Mouse (Mus musculus): ENCODE results near the gene Bank1. TPM values are rescaled to one million over a fixed set of nuclear protein-coding genes. Genes with fewer than 3 reads are reported as not detected.

Gene Bank1
- total and polyA plus RNA-seq, 2 experiments from 2014 or later, result 0.43 to 0.66 TPM

GRCm38 (mm10) chr3:136040041-136040440 is 285.8 kb downstream of the Bank1 start:
- Histone ChIP-seq H3K4me3 (ENCODE audit: low read depth, low read length) (no peak overlapping the region), H3K9me3 (ENCODE audit: low read length) (no peaks in the 10 kb centered on the region), H3K9ac (replicated peaks; ENCODE audit: low read length, poor library complexity, severe bottlenecking) (no peak overlapping the region), H3K4me2 (ENCODE audit: low read depth, low read length, poor library complexity, severe bottlenecking) (no peak overlapping the region), H3K36me3 (ENCODE audit: insufficient read depth, low read length) (no peaks in the 10 kb centered on the region), H3K4me1 (ENCODE audit: insufficient read depth, low read length) (no peaks in the 10 kb centered on the region), H3K27ac (ENCODE audit: low read depth, low read length) (no peak overlapping the region), H3K27me3 (ENCODE audit: insufficient read depth, low read length) (no peaks in the 10 kb centered on the region)
- no peak for TF ChIP-seq CTCF (IDR thresholded peaks at IDR 0.05)
- no peak for DNase-seq (ENCODE audit: low spot score)
- 89% methylated on average over 2 of the region's 2 CpGs for WGBS
- ATAC-seq (ENCODE audit: low FRiP score), result no peak

- H3K4me3 ChIP-seq (ENCODE audit: low read depth, low read length), result no peak overlapping the region
- H3K9ac ChIP-seq (replicated peaks; ENCODE audit: low read length, poor library complexity, severe bottlenecking), result no peak overlapping the region
Observed at GRCm38 (mm10) chr3:136039446-136039845, 286.4 kb downstream of the Bank1 start.

GRCm38 (mm10) chr3:136037254-136037653 is 288.6 kb downstream of the Bank1 start:
- Histone ChIP-seq H3K27ac (ENCODE audit: low read depth, low read length) (no peak overlapping the region), H3K4me3 (ENCODE audit: low read depth, low read length) (no peak overlapping the region), H3K4me1 (ENCODE audit: insufficient read depth, low read length) (no peaks in the 10 kb centered on the region), H3K4me2 (ENCODE audit: low read depth, low read length, poor library complexity, severe bottlenecking) (no peak overlapping the region), H3K27me3 (ENCODE audit: insufficient read depth, low read length) (no peaks in the 10 kb centered on the region), H3K9ac (replicated peaks; ENCODE audit: low read length, poor library complexity, severe bottlenecking) (no peak overlapping the region), H3K9me3 (ENCODE audit: low read length) (no peaks in the 10 kb centered on the region), H3K36me3 (ENCODE audit: insufficient read depth, low read length) (no peaks in the 10 kb centered on the region)
- WGBS, result 50% methylated on average over 3 of the region's 3 CpGs
- no peak for DNase-seq (ENCODE audit: low spot score)
- no peak for ATAC-seq (ENCODE audit: low FRiP score)
- TF ChIP-seq CTCF (IDR thresholded peaks at IDR 0.05), result no peak

More at GRCm38 (mm10) chr3:136039446-136039845, 286.4 kb downstream of the Bank1 start:
- DNase-seq (ENCODE audit: low spot score), result no peak
- TF ChIP-seq CTCF (IDR thresholded peaks at IDR 0.05), result no peak
- Histone ChIP-seq H3K27me3 (ENCODE audit: insufficient read depth, low read length) (no peaks in the 10 kb centered on the region), H3K36me3 (ENCODE audit: insufficient read depth, low read length) (no peaks in the 10 kb centered on the region), H3K9me3 (ENCODE audit: low read length) (no peaks in the 10 kb centered on the region), H3K4me2 (ENCODE audit: low read depth, low read length, poor library complexity, severe bottlenecking) (no peak overlapping the region), H3K27ac (ENCODE audit: low read depth, low read length) (no peak overlapping the region), H3K4me1 (ENCODE audit: insufficient read depth, low read length) (no peaks in the 10 kb centered on the region)
- no peak for ATAC-seq (ENCODE audit: low FRiP score)
- 94% methylated on average over 6 of the region's 6 CpGs for WGBS

GRCm38 (mm10) chr3:136035784-136036183 is 290.1 kb downstream of the Bank1 start:
- 78% methylated on average over 1 of the region's 1 CpGs for WGBS

GRCm38 (mm10) chr3:136024876-136025275 is 301.0 kb downstream of the Bank1 start:
- Histone ChIP-seq H3K27ac (ENCODE audit: low read depth, low read length) (no peak overlapping the region), H3K9ac (replicated peaks; ENCODE audit: low read length, poor library complexity, severe bottlenecking) (no peak overlapping the region), H3K9me3 (ENCODE audit: low read length) (no peaks in the 10 kb centered on the region), H3K4me2 (ENCODE audit: low read depth, low read length, poor library complexity, severe bottlenecking) (no peak overlapping the region), H3K4me3 (ENCODE audit: low read depth, low read length) (no peak overlapping the region), H3K27me3 (ENCODE audit: insufficient read depth, low read length) (no peaks in the 10 kb centered on the region), H3K36me3 (ENCODE audit: insufficient read depth, low read length) (no peaks in the 10 kb centered on the region), H3K4me1 (ENCODE audit: insufficient read depth, low read length) (no peaks in the 10 kb centered on the region)
- ATAC-seq (ENCODE audit: low FRiP score) (no peak), DNase-seq (ENCODE audit: low spot score) (no peak)
- 95% methylated on average over 2 of the region's 2 CpGs for WGBS
- TF ChIP-seq CTCF (IDR thresholded peaks at IDR 0.05), result no peak

More at GRCm38 (mm10) chr3:136035784-136036183, 290.1 kb downstream of the Bank1 start:
- no peak for TF ChIP-seq CTCF (IDR thresholded peaks at IDR 0.05)
- no peaks in the 10 kb centered on the region for H3K4me1 ChIP-seq (ENCODE audit: insufficient read depth, low read length)
- no peak overlapping the region for H3K9ac ChIP-seq (replicated peaks; ENCODE audit: low read length, poor library complexity, severe bottlenecking)
- no peak overlapping the region for H3K4me2 ChIP-seq (ENCODE audit: low read depth, low read length, poor library complexity, severe bottlenecking)
- no peaks in the 10 kb centered on the region for H3K36me3 ChIP-seq (ENCODE audit: insufficient read depth, low read length)
- ATAC-seq (ENCODE audit: low FRiP score) (no peak), DNase-seq (ENCODE audit: low spot score) (no peak)
- H3K27me3 ChIP-seq (ENCODE audit: insufficient read depth, low read length), result no peaks in the 10 kb centered on the region
- H3K9me3 ChIP-seq (ENCODE audit: low read length), result no peaks in the 10 kb centered on the region
- no peak overlapping the region for H3K4me3 ChIP-seq (ENCODE audit: low read depth, low read length)
- no peak overlapping the region for H3K27ac ChIP-seq (ENCODE audit: low read depth, low read length)

- Histone ChIP-seq H3K9me3 (ENCODE audit: low read length) (no peaks in the 10 kb centered on the region), H3K4me2 (ENCODE audit: low read depth, low read length, poor library complexity, severe bottlenecking) (no peak overlapping the region), H3K36me3 (ENCODE audit: insufficient read depth, low read length) (no peaks in the 10 kb centered on the region), H3K27ac (ENCODE audit: low read depth, low read length) (no peak overlapping the region), H3K4me3 (ENCODE audit: low read depth, low read length) (no peak overlapping the region), H3K9ac (replicated peaks; ENCODE audit: low read length, poor library complexity, severe bottlenecking) (no peak overlapping the region), H3K27me3 (ENCODE audit: insufficient read depth, low read length) (no peaks in the 10 kb centered on the region), H3K4me1 (ENCODE audit: insufficient read depth, low read length) (no peaks in the 10 kb centered on the region)
- 89% methylated on average over 2 of the region's 2 CpGs for WGBS
- no peak for DNase-seq (ENCODE audit: low spot score)
- ATAC-seq (ENCODE audit: low FRiP score), result no peak
- TF ChIP-seq CTCF (IDR thresholded peaks at IDR 0.05), result no peak
Observed at GRCm38 (mm10) chr3:136017517-136017916, 308.3 kb downstream of the Bank1 start.

Data from midbrain, postnatal 0 days (tissue).